ENCODE assay signal across 8 mouse cellular contexts in the genomic region with DNA sequence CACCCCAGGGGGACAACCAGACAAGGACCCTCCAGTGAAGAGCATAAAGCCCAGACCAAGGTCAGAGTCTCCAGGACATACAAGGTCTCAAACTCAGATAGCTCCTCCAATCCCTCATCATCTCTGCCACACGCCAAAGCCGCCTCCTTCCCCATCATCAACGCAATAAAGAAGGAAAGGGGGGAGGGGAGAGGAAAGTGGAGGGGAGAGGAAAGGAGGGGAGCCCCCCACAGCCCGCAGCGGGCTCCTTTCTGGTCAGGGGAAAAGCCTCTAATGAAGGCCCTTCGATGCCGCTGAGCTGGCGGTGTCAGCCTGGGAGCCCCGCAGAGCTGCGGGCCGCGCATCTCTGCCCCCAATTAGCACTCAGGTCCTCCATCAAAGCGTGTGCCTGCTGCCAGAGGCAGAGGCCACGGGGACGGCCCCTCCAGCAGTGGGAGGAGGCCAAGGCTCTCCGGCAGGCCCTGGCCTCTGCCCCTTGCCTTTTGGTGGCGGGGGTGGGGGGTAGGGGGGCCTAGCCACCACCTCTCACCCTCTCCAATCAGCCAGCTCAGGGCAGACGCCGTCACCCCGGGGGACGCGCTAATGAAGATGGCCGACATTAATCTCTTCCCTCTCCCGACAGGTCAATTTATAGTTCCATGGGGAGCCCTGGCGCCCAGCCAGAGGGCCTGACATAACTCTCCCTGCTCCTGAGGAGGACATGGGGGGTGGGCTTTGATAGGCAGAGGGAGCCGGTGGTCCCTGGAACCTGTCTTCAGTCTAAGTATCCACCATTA. TPM values are rescaled to one million over a fixed set of nuclear protein-coding genes. Genes with fewer than 3 reads are reported as not detected.
DNase-seq lines count a peak whose midpoint lies in the region; ATAC-seq and TF ChIP-seq lines count a peak whose summit lies in the region.

No protein-coding gene starts in this region.

- H3K27ac ChIP-seq in liver, embryonic 12.5 days = no peak overlapping the region
- H3K27ac ChIP-seq in liver, postnatal 0 days (ENCODE audit: low read depth) = no peak overlapping the region
- H3K27ac ChIP-seq in limb, embryonic 10.5 days = peak overlapping the region; percentile 69
- H3K27ac ChIP-seq in stomach, embryonic 14.5 days (ENCODE audit: low read length) = no peak overlapping the region

- H3K4me1 ChIP-seq in liver, embryonic 12.5 days = peaks cover 6% of the 10 kb centered on the region; the same call in 1 of the 2 replicates
- H3K4me1 ChIP-seq in liver, postnatal 0 days (ENCODE audit: insufficient read depth) = no peaks in the 10 kb centered on the region; the same call in 1 of the 2 replicates
- peaks cover 81% of the 10 kb centered on the region for H3K4me1 ChIP-seq in limb, embryonic 10.5 days
- peaks cover 52% of the 10 kb centered on the region for H3K4me1 ChIP-seq in stomach, embryonic 14.5 days (ENCODE audit: control insufficient read depth, insufficient read depth, low read length)

- no peak overlapping the region for H3K9ac ChIP-seq in liver, embryonic 12.5 days
- H3K9ac ChIP-seq in liver, postnatal 0 days (replicated peaks) = no peak overlapping the region
- H3K9ac ChIP-seq in stomach, embryonic 14.5 days (replicated peaks; ENCODE audit: low read depth, low read length) = no peak overlapping the region; the same call in 1 of the 2 replicates

- DNase-seq in adrenal gland, postnatal 10 days = peak; percentile 52
- DNase-seq in adrenal gland, postnatal 4 days (ENCODE audit: low spot score in 2 of 2) = no peak
- no peak for DNase-seq in liver, postnatal 0 days
- no peak for DNase-seq in limb, embryonic 10.5 days (ENCODE audit: low spot score)
- no peak for DNase-seq in layer of hippocampus, adult 8-10 months (ENCODE audit: low spot score in 2 of 2)
- no peak for DNase-seq in gastrocnemius, postnatal 25 days

- H3K36me3 ChIP-seq in liver, embryonic 12.5 days = no peaks in the 10 kb centered on the region
- no peaks in the 10 kb centered on the region for H3K36me3 ChIP-seq in liver, postnatal 0 days (replicated peaks; ENCODE audit: insufficient read depth, low read length)
- no peaks in the 10 kb centered on the region for H3K36me3 ChIP-seq in limb, embryonic 10.5 days
- no peaks in the 10 kb centered on the region for H3K36me3 ChIP-seq in stomach, embryonic 14.5 days (ENCODE audit: control insufficient read depth, insufficient read depth, low read length)

- no peak for TF ChIP-seq CTCF in liver, postnatal 0 days (IDR thresholded peaks at IDR 0.05; ENCODE audit: low read depth)

- H3K4me3 ChIP-seq in liver, embryonic 12.5 days = no peak overlapping the region
- H3K4me3 ChIP-seq in liver, postnatal 0 days (ENCODE audit: low read depth, low read length) = no peak overlapping the region
- peak overlapping the region; percentile 42 for H3K4me3 ChIP-seq in limb, embryonic 10.5 days
- peak overlapping the region; percentile 21 for H3K4me3 ChIP-seq in stomach, embryonic 14.5 days (ENCODE audit: low read depth, low read length)

- WGBS in liver, embryonic 12.5 days (ENCODE audit: insufficient replicate concordance) = 6% methylated on average over 24 of the region's 26 CpGs
- 6% methylated on average over 25 of the region's 26 CpGs for WGBS in liver, postnatal 0 days (ENCODE audit: insufficient replicate concordance)
- WGBS in limb, embryonic 10.5 days = under 1% methylated on average over 26 of the region's 26 CpGs
- 6% methylated on average over 26 of the region's 26 CpGs for WGBS in stomach, embryonic 14.5 days

- TF ChIP-seq EP300 in liver, postnatal 0 days (IDR thresholded peaks at IDR 0.05; ENCODE audit: low read depth) = no peak

- H3K4me2 ChIP-seq in liver, embryonic 12.5 days = peak overlapping the region; percentile 39
- H3K4me2 ChIP-seq in liver, postnatal 0 days (ENCODE audit: low read depth, low read length) = no peak overlapping the region
- H3K4me2 ChIP-seq in stomach, embryonic 14.5 days (replicated peaks; ENCODE audit: low read depth, low read length) = peak overlapping the region; percentile 78

- peaks cover 99% of the 10 kb centered on the region for H3K27me3 ChIP-seq in liver, embryonic 12.5 days (replicated peaks)
- peaks cover 54% of the 10 kb centered on the region for H3K27me3 ChIP-seq in liver, postnatal 0 days (ENCODE audit: insufficient read depth, low read length)
- peaks cover 91% of the 10 kb centered on the region for H3K27me3 ChIP-seq in limb, embryonic 10.5 days (ENCODE audit: low read depth, poor library complexity, severe bottlenecking)
- H3K27me3 ChIP-seq in stomach, embryonic 14.5 days (ENCODE audit: control insufficient read depth, insufficient read depth, low read length) = no peaks in the 10 kb centered on the region

- no peak for ATAC-seq in liver, embryonic 12.5 days
- no peak for ATAC-seq in liver, postnatal 0 days
- ATAC-seq in stomach, embryonic 14.5 days (ENCODE audit: insufficient number of reproducible peaks, insufficient read depth, low FRiP score, low read depth) = no peak

- H3K9me3 ChIP-seq in liver, embryonic 12.5 days (replicated peaks) = no peaks in the 10 kb centered on the region
- no peaks in the 10 kb centered on the region for H3K9me3 ChIP-seq in liver, postnatal 0 days (ENCODE audit: low read length)
- H3K9me3 ChIP-seq in limb, embryonic 10.5 days (replicated peaks) = no peaks in the 10 kb centered on the region
- no peaks in the 10 kb centered on the region for H3K9me3 ChIP-seq in stomach, embryonic 14.5 days (ENCODE audit: control insufficient read depth, low read depth, low read length)

RNA-seq across cellular contexts. Expression of gene Tcf20, which starts 26.7 kb away (rescaled TPM):
- 10 to 100 TPM; 70.8 to 71.5 TPM for total RNA-seq in adrenal gland, postnatal 10 days (2021)
- total RNA-seq in adrenal gland, postnatal 4 days (2021) = 10 to 100 TPM; 85.4 to 98.1 TPM
- 3.9 and 4.0 TPM in 2 replicates for polyA plus RNA-seq in liver, embryonic 12.5 days (2016; fragmentation: Nextera tagmentation; extraction: Ambion mirVana)
- 1.6 and 1.8 TPM in 2 replicates for polyA plus RNA-seq in liver, postnatal 0 days (2015; fragmentation: Nextera tagmentation; extraction: Ambion mirVana)
- 8.1 and 8.3 TPM in 2 replicates for polyA plus RNA-seq in limb, embryonic 10.5 days (2016; fragmentation: Nextera tagmentation; extraction: Ambion mirVana)
- 15.0 and 15.5 TPM in 2 replicates for polyA plus RNA-seq in stomach, embryonic 14.5 days (2014; fragmentation: Nextera tagmentation; extraction: Ambion mirVana)
- 100 to 1,000 TPM; 192 to 215 (median 201) TPM for total RNA-seq in layer of hippocampus, adult 8-10 months (2022)
- 10 to 100 TPM; 24.4 to 25.5 TPM for total RNA-seq in gastrocnemius, postnatal 25 days (2021)

Comparison
In these comparisons a context has a peak if more than half of its experiments do, and no peak if none do; other contexts are left out.
1. H3K4me3 ChIP-seq: peak in limb, embryonic 10.5 days (single experiment) and stomach, embryonic 14.5 days (single experiment); none in liver, embryonic 12.5 days (single experiment) and liver, postnatal 0 days (single experiment).